Mouse (Mus musculus) heart, adult 8-10 months (tissue): ENCODE results near the gene Nat8l. TPM values are rescaled to one million over a fixed set of nuclear protein-coding genes. Genes with fewer than 3 reads are reported as not detected.

ENCODE experiments used
- DNase-seq: peaks from one replicate; pipeline ENCODE4 v3.0.0; 2022; ENCODE audit warnings: low spot score
- total RNA-seq, 4 experiments: library from RNA; stranded (reverse); gene quantifications; 2 replicates each; pipeline ENCODE4 v1.2.4; 2022

The Nat8l gene
- total RNA-seq, 4 experiments from 2014 or later: 1.3 to 1.9 (median 1.6) TPM

- DNase-seq: no peak
Observed at GRCm38 (mm10) chr5:34002636-34003035, 6.9 kb downstream of the Nat8l start.

- DNase-seq: no peak
Observed at GRCm38 (mm10) chr5:34004618-34005017, 8.8 kb downstream of the Nat8l start.

DNA sequence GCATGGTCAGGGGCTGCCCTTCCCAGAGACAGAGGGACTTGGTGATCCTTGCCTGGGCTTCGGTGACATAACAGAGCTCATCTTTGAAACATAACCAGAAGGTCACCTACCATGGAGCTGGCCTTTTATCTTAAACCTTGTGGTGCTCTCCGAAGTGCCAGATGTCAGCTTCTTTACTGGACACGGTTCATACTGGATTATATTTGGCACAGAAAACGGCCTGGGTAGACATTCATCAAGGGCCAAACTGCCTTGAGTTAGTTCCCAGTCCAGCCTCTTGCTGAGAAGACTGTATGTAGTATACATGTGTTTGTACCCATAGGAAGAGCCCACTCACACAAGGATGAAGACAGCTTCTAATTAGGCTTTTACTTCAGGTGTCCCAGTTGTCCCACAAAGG is 11.0 kb downstream of the Nat8l start:
- no peak for DNase-seq

GRCm38 (mm10) chr5:34007392-34007941 is 11.7 kb downstream of the Nat8l start:
- DNase-seq: no peak

DNA sequence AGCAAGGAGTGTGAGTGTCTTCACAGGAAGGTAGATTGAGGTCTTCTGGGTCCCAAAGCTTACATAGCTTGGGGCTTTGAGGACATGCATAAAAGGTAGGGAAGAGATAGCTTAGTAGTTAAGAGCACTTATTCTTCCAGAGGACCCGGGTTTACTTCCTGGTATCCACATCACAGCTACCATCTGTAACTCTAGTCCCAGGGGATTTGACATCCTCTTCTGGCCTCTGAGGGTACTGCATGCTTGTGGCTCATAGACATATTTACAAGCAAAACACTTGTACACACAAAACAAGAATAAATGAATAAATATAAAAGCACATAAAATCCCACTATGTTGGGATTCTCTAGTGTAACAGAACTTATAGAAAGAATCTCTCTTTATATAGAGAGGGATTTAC is 18.9 kb downstream of the Nat8l start:
- DNase-seq: no peak

DNA sequence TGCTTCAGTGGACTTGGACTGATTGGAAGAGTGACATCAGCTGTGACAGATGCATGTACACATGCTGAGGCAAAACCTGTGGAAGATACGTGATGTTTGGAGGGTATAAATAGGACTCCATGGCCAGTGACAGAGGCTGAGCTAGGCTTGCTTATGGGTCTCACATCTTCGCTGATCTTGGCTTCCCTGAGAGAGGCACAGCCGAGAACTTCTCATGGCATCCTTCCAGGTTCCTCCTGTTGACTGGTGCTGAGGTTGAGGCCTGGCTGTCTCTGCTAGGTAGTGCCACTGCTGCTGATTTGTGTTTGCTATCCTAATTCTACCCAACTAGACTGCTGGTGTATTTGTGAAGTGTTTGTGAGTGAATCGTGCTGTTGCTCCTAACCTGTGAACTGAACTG is 23.2 kb downstream of the Nat8l start:
- no peak for DNase-seq

GRCm38 (mm10) chr5:34030101-34030500 is 34.3 kb downstream of the Nat8l start:
- no peak for DNase-seq

- DNase-seq: no peak
Observed at GRCm38 (mm10) chr5:34031022-34031421, 35.2 kb downstream of the Nat8l start.

DNA sequence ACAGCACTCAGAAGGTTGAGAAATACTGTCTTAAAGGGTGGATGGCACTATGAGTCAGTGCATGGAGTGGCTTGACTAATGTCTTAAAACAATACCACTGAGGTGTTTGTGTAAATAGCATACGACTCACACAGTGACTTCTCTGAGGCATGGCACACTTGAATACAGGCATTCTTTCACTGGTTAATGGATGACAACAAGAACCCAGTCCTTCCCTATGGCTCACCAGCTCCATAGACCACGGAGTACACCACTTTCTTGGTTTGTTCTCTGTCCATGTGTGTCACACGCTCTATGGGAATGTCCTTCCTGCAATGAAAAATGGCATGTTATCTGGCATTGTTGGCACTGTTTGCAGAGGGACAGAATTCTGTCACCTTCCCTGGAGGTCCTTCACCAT is 36.7 kb downstream of the Nat8l start:
- DNase-seq: no peak

Other genes starting within 250 kb of the Nat8l start
- gene Letm1, start 213.2 kb upstream of the Nat8l start, total RNA-seq: 100 to 1,000 TPM; 135 to 149 (median 141) TPM
- 10 to 100 TPM; 24.0 to 25.3 (median 24.5) TPM for gene Nsd2, start 175.3 kb upstream of the Nat8l start, total RNA-seq
- 10 to 100 TPM in 3 of 4 experiments, 1 to 10 TPM in 1; 8.5 to 11.4 (median 10.3) TPM for gene Nelfa, start 59.6 kb upstream of the Nat8l start, total RNA-seq
- gene Gm1673, start 12.6 kb upstream of the Nat8l start, total RNA-seq: 1 to 10 TPM; 3.3 to 6.5 (median 3.9) TPM
- gene Poln, start 173.5 kb downstream of the Nat8l start, total RNA-seq: 10 to 100 TPM in 2 of 4 experiments, 1 to 10 TPM in 2; 8.6 to 13.7 (median 9.6) TPM
- gene Haus3, start 173.5 kb downstream of the Nat8l start, total RNA-seq: 1 to 10 TPM; 2.9 to 5.4 (median 3.2) TPM
- gene Mxd4, start 191.7 kb downstream of the Nat8l start, total RNA-seq: 10 to 100 TPM; 51.9 to 65.0 (median 59.6) TPM